Mouse (Mus musculus) CH12.LX (cell line): Measurements from ENCODE around the gene Rab14. TPM values are rescaled to one million over a fixed set of nuclear protein-coding genes. Genes with fewer than 3 reads are reported as not detected.

ENCODE experiments used
- DNase-seq: peaks from one replicate; pipeline ENCODE4 v3.0.0-alpha.2; 2013; ENCODE audit errors: extremely low read depth
- H3K27ac ChIP-seq: 2 replicates; pipeline ENCODE4 v1.5.1; 2012; ENCODE audit warnings: low read depth, mild to moderate bottlenecking, control low read depth, moderate library complexity; ENCODE audit not compliant: insufficient read depth
- H3K27me3 ChIP-seq: replicated peaks from 2 replicates; pipeline ENCODE3; 2012; ENCODE audit warnings: inconsistent platforms
- H3K36me3 ChIP-seq, 2 experiments: replicated peaks in 1 of 2; 2 replicates each; pipeline versions ENCODE3 to v1.6.1; 2012; ENCODE audit warnings: inconsistent platforms in 1 of 2, low read length in 1 of 2, mild to moderate bottlenecking in 1 of 2, mixed read lengths in 1 of 2, moderate library complexity in 1 of 2; ENCODE audit not compliant: control insufficient read depth in 1 of 2, insufficient read depth in 1 of 2
- H3K4me1 ChIP-seq, 2 experiments: 2 replicates each; pipeline ENCODE4 v1.6.1; 2012; ENCODE audit warnings: inconsistent platforms in 1 of 2, moderate library complexity in 1 of 2; ENCODE audit not compliant: insufficient read depth in 2 of 2, control insufficient read depth in 1 of 2
- H3K4me2 ChIP-seq: 2 replicates; pipeline ENCODE4 v1.6.1; 2012; ENCODE audit warnings: low read depth, mild to moderate bottlenecking, control low read depth; ENCODE audit not compliant: poor library complexity, insufficient read depth, severe bottlenecking
- H3K4me3 ChIP-seq, 3 experiments: fragments of 150-350 bp in 1 of 3; sonication (generic) in 1 of 3; replicated peaks in 1 of 3; 2 replicates each; pipeline versions ENCODE3 to v1.5.1; 2011 to 2012; ENCODE audit warnings: low read depth in 2 of 3, low read length in 2 of 3, mild to moderate bottlenecking in 2 of 3, moderate library complexity in 2 of 3, control low read depth in 1 of 3, improper control_type of control experiment in 1 of 3, inconsistent platforms in 1 of 3, mixed read lengths in 1 of 3; ENCODE audit not compliant: poor library complexity in 1 of 3
- H3K79me2 ChIP-seq: replicated peaks from 2 replicates; pipeline ENCODE4 v1.6.1; 2012; ENCODE audit warnings: mild to moderate bottlenecking, moderate library complexity; ENCODE audit not compliant: control insufficient read depth, poor library complexity, insufficient read depth, severe bottlenecking; ENCODE audit errors: extremely low read depth
- H3K9ac ChIP-seq: 2 replicates; pipeline ENCODE4 v1.6.1; 2012; ENCODE audit warnings: low read depth, mild to moderate bottlenecking, control low read depth, moderate library complexity; ENCODE audit not compliant: insufficient read depth
- H3K9me3 ChIP-seq: replicated peaks from 2 replicates; pipeline ENCODE3; 2012; ENCODE audit warnings: low read length, inconsistent platforms, mixed read lengths
- BHLHE40 ChIP-seq: IDR thresholded peaks from 2 replicates; pipeline ENCODE4 v1.6.1; 2011; ENCODE audit warnings: mild to moderate bottlenecking, low read depth, low read length, improper control_type of control experiment
- E2F4 ChIP-seq: IDR thresholded peaks from 2 replicates; pipeline ENCODE4 v1.6.1; 2011; ENCODE audit warnings: low read depth, low read length, improper control_type of control experiment; ENCODE audit not compliant: insufficient replicate concordance
- ELF1 ChIP-seq: IDR thresholded peaks from 2 replicates; pipeline ENCODE4 v1.6.1; 2014; ENCODE audit warnings: low read depth, mild to moderate bottlenecking, inconsistent platforms, low read length, improper control_type of control experiment
- EP300 ChIP-seq: IDR thresholded peaks from 2 replicates; pipeline ENCODE4 v1.6.1; 2011; ENCODE audit warnings: low read length, improper control_type of control experiment
- ETS1 ChIP-seq: conservative IDR thresholded peaks from 2 replicates; pipeline ENCODE4 v1.6.1; 2012; ENCODE audit warnings: low read depth, mild to moderate bottlenecking, inconsistent platforms, low read length, improper control_type of control experiment, moderate library complexity
- GABPA ChIP-seq: IDR thresholded peaks from 2 replicates; pipeline ENCODE4 v1.6.1; 2012; ENCODE audit warnings: low read depth, low read length, improper control_type of control experiment, inconsistent platforms; ENCODE audit not compliant: insufficient replicate concordance
- HCFC1 ChIP-seq: IDR thresholded peaks from 2 replicates; pipeline ENCODE4 v1.6.1; 2012; ENCODE audit warnings: low read depth, mild to moderate bottlenecking, inconsistent platforms, low read length, improper control_type of control experiment
- JUND ChIP-seq: conservative IDR thresholded peaks from 2 replicates; pipeline ENCODE4 v1.6.1; 2011; ENCODE audit warnings: low read depth, low read length, improper control_type of control experiment
- MAFK ChIP-seq: IDR thresholded peaks from 2 replicates; pipeline ENCODE4 v1.6.1; 2011; ENCODE audit warnings: low read length, improper control_type of control experiment; ENCODE audit not compliant: insufficient replicate concordance
- MAX ChIP-seq: IDR thresholded peaks from 2 replicates; pipeline ENCODE4 v1.6.1; 2011; ENCODE audit warnings: low read length, improper control_type of control experiment
- MAZ ChIP-seq: IDR thresholded peaks from 2 replicates; pipeline ENCODE4 v1.6.1; 2012; ENCODE audit warnings: low read depth, mild to moderate bottlenecking, inconsistent platforms, low read length, improper control_type of control experiment, moderate library complexity
- MEF2A ChIP-seq: IDR thresholded peaks from 2 replicates; pipeline ENCODE4 v1.6.1; 2014; ENCODE audit warnings: low read depth, mild to moderate bottlenecking, inconsistent platforms, low read length, improper control_type of control experiment, borderline replicate concordance
- MYC ChIP-seq: IDR thresholded peaks from 2 replicates; pipeline ENCODE4 v1.6.1; 2011; ENCODE audit warnings: low read depth, mild to moderate bottlenecking, improper control_type of control experiment, low read length
- NELFE ChIP-seq: IDR thresholded peaks from 2 replicates; pipeline ENCODE4 v1.6.1; 2011; ENCODE audit warnings: low read depth, low read length, improper control_type of control experiment
- NRF1 ChIP-seq: IDR thresholded peaks from 2 replicates; pipeline ENCODE4 v1.6.1; 2014; ENCODE audit warnings: low read depth, mild to moderate bottlenecking, inconsistent platforms, low read length, improper control_type of control experiment, moderate library complexity
- POLR2A ChIP-seq: IDR thresholded peaks from 2 replicates; pipeline ENCODE4 v1.6.1; 2011; ENCODE audit warnings: low read depth, mild to moderate bottlenecking, improper control_type of control experiment, low read length
- POLR2AphosphoS2 ChIP-seq: IDR thresholded peaks from 2 replicates; pipeline ENCODE4 v1.6.1; 2011; ENCODE audit warnings: low read depth, low read length, improper control_type of control experiment
- RAD21 ChIP-seq: IDR thresholded peaks from 2 replicates; pipeline ENCODE4 v1.6.1; 2011; ENCODE audit warnings: low read depth, mild to moderate bottlenecking, low read length, improper control_type of control experiment, moderate library complexity
- RCOR1 ChIP-seq: conservative IDR thresholded peaks from 2 replicates; pipeline ENCODE4 v1.6.1; 2012; ENCODE audit warnings: low read depth, mild to moderate bottlenecking, inconsistent platforms, low read length, improper control_type of control experiment
- SIN3A ChIP-seq: IDR thresholded peaks from 2 replicates; pipeline ENCODE4 v1.6.1; 2012; ENCODE audit warnings: low read length, improper control_type of control experiment, inconsistent platforms
- TBP ChIP-seq: conservative IDR thresholded peaks from 2 replicates; pipeline ENCODE4 v1.6.1; 2011; ENCODE audit warnings: low read depth, low read length, improper control_type of control experiment
- TCF12 ChIP-seq: IDR thresholded peaks from 2 replicates; pipeline ENCODE4 v1.6.1; 2014; ENCODE audit warnings: low read depth, mild to moderate bottlenecking, inconsistent platforms, low read length, improper control_type of control experiment
- USF1 ChIP-seq: IDR thresholded peaks from 2 replicates; pipeline ENCODE4 v1.6.1; 2014; ENCODE audit warnings: low read depth, mild to moderate bottlenecking, inconsistent platforms, low read length, improper control_type of control experiment
- ZMIZ1 ChIP-seq: IDR thresholded peaks from 2 replicates; pipeline ENCODE4 v1.6.1; 2012; ENCODE audit warnings: low read depth, mild to moderate bottlenecking, inconsistent platforms, low read length, improper control_type of control experiment
- dilution Hi-C: fragments of 300-500 bp; cut with MboI; formaldehyde crosslinking; loops from 2 replicates; pipeline ENCODE4 v1.14.3; 2020; ENCODE audit warnings: low sequenced_read_pairs; ENCODE audit not compliant: extremely low pct_unique_long_range_greater_than_20kb, extremely low pct_ligation_motif_present
- in situ Hi-C: fragments of 300-500 bp; cut with MboI; formaldehyde crosslinking; loops from 3 replicates; pipeline ENCODE4 v1.14.3; 2019; ENCODE audit warnings: low sequenced_read_pairs, low pct_ligation_motif_present, low pct_unique_long_range_greater_than_20kb, mixed read lengths
- polyA plus RNA-seq: library from polyadenylated mRNA; unstranded; fragments of >175 nt; gene quantifications from 2 replicates; pipeline ENCODE4 v1.2.1, GENCODE M21; 2012; ENCODE audit warnings: low read depth; ENCODE audit not compliant: insufficient read length
- total RNA-seq, 2 experiments: library from RNA; depleted of rRNA; stranded (reverse); fragments of 300-350 nt in 1 of 2; fragments of >200 nt in 1 of 2; gene quantifications; 2 replicates each; pipeline ENCODE4 v1.2.3; 2012 to 2014

Rab14 gene
- total and polyA plus RNA-seq, 3 experiments = 26.8 to 94.4 (median 66.2) TPM

GRCm38 (mm10) chr2:35232595-35233445, 31.9 kb upstream of the Rab14 start:
- Histone ChIP-seq H3K4me3 (peak overlapping the region; percentile 2 to 39 (median 4)), H3K27ac (no peak overlapping the region), H3K4me1 (peaks cover 17 to 46% of the 10 kb centered on the region in 2 experiments), H3K9ac (peak overlapping the region; percentile 49; the same call in 1 of the 2 replicates), H3K36me3 (no peaks in the 10 kb centered on the region), H3K79me2 (no peaks in the 10 kb centered on the region), H3K4me2 (peak overlapping the region; percentile 90), H3K9me3 (no peaks in the 10 kb centered on the region), H3K27me3 (no peaks in the 10 kb centered on the region)
- dilution Hi-C loops (no loop called here), in situ Hi-C loops (no loop called here)
- DNase-seq = no peak
- TF ChIP-seq MEF2A (peak; percentile 63; the same call in 1 of the 2 replicates), JUND (no peak), ELF1 (peak; percentile 65), NELFE (0 out of 2 replicates have a peak, but pooled peaks have one; percentile 3), E2F4 (no peak), RCOR1 (no peak), MAZ (no peak), POLR2A (0 out of 2 replicates have a peak, but pooled peaks have one; percentile 34), EP300 (no peak), MYC (no peak), USF1 (no peak), SIN3A (no peak), BHLHE40 (peak; percentile 61), GABPA (no peak), NRF1 (no peak), MAX (no peak), TCF12 (no peak), HCFC1 (no peak), ZMIZ1 (no peak), RAD21 (no peak), POLR2AphosphoS2 (no peak), TBP (peak; percentile 68; the same call in 1 of the 2 replicates), MAFK (no peak), ETS1 (no peak)
